Mouse (Mus musculus) neural tube, embryonic 11.5 days (tissue): ENCODE data around the gene Fmnl2. TPM values are rescaled to one million over a fixed set of nuclear protein-coding genes. Genes with fewer than 3 reads are reported as not detected.

Source experiments
- ATAC-seq: fragments of 200-750 bp; cut with Nextera tagmentation; 2 replicates; pipeline ENCODE4 v1.8.0; 2017; ENCODE audit warnings: moderate number of reproducible peaks, mild to moderate bottlenecking, moderate TSS enrichment, moderate library complexity; ENCODE audit not compliant: insufficient read depth, low FRiP score, low TSS enrichment
- DNase-seq: peaks from one replicate; pipeline ENCODE4 v3.0.0-alpha.2; 2015; ENCODE audit warnings: low spot score
- H3K27ac ChIP-seq: fragments of 300-500 bp; sonication (generic); 2 replicates; pipeline ENCODE4 v1.5.1; 2014; ENCODE audit warnings: low read depth, mild to moderate bottlenecking, low read length
- H3K27me3 ChIP-seq: fragments of 300-500 bp; sonication (generic); 2 replicates; pipeline ENCODE4 v1.6.1; 2014; ENCODE audit warnings: mild to moderate bottlenecking, low read length, mixed read lengths; ENCODE audit not compliant: control insufficient read depth, insufficient read depth
- H3K36me3 ChIP-seq: fragments of 300-500 bp; sonication (generic); 2 replicates; pipeline ENCODE4 v1.6.1; 2014; ENCODE audit warnings: mild to moderate bottlenecking, low read length, moderate library complexity, mixed read lengths; ENCODE audit not compliant: control insufficient read depth, insufficient read depth
- H3K4me1 ChIP-seq: fragments of 300-500 bp; sonication (generic); 2 replicates; pipeline ENCODE4 v1.6.1; 2014; ENCODE audit warnings: low read length, mixed read lengths; ENCODE audit not compliant: control insufficient read depth, insufficient read depth
- H3K4me2 ChIP-seq: fragments of 300-500 bp; sonication (generic); 2 replicates; pipeline ENCODE4 v1.6.1; 2014; ENCODE audit warnings: low read depth, mild to moderate bottlenecking, moderate library complexity
- H3K4me3 ChIP-seq: fragments of 300-500 bp; sonication (generic); 2 replicates; pipeline ENCODE4 v1.5.1; 2014; ENCODE audit warnings: low read depth, low read length
- H3K9ac ChIP-seq: fragments of 300-500 bp; sonication (generic); 2 replicates; pipeline ENCODE4 v1.6.1; 2014; ENCODE audit warnings: mild to moderate bottlenecking, low read length
- H3K9me3 ChIP-seq: fragments of 300-500 bp; sonication (generic); 2 replicates; pipeline ENCODE4 v1.6.1; 2016; ENCODE audit warnings: low read length; ENCODE audit not compliant: control insufficient read depth
- WGBS: fragments of 180-500 bp; shearing (Covaris S2); extraction: QIAGEN DNeasy Blood & Tissue Kit; methylation state at CpG from one replicate; pipeline ENCODE4 v1.1.7; 2014; 5-methylcytosine and 5-hydroxymethylcytosine counted together
- polyA plus RNA-seq: library from polyadenylated mRNA; unstranded; fragments of >200 nt; fragmentation: Nextera tagmentation; extraction: Ambion mirVana; gene quantifications from 2 replicates; pipeline ENCODE4 v1.2.1, GENCODE M21; 2014

The Fmnl2 gene
- polyA plus RNA-seq, 1 experiment from 2014 or later: 7.8 TPM

- no peak overlapping the region for H3K27ac ChIP-seq
- no peak overlapping the region for H3K9ac ChIP-seq
- 94% methylated on average over 2 of the region's 2 CpGs for WGBS
- no peaks in the 10 kb centered on the region for H3K9me3 ChIP-seq
- ATAC-seq: no peak
- peaks cover 16% of the 10 kb centered on the region for H3K4me1 ChIP-seq
- DNase-seq: no peak
- H3K4me2 ChIP-seq: no peak overlapping the region
- no peaks in the 10 kb centered on the region for H3K27me3 ChIP-seq
- no peak overlapping the region for H3K4me3 ChIP-seq
- H3K36me3 ChIP-seq: no peaks in the 10 kb centered on the region
Measured at GRCm38 (mm10) chr2:52931315-52931714, 73.7 kb downstream of the Fmnl2 start.

GRCm38 (mm10) chr2:52935906-52936305, 78.2 kb downstream of the Fmnl2 start:
- 76% methylated on average over 6 of the region's 6 CpGs for WGBS
- H3K9me3 ChIP-seq: no peaks in the 10 kb centered on the region
- H3K4me1 ChIP-seq: no peaks in the 10 kb centered on the region
- no peaks in the 10 kb centered on the region for H3K36me3 ChIP-seq
- no peak overlapping the region for H3K4me2 ChIP-seq
- ATAC-seq: no peak
- no peak for DNase-seq
- no peaks in the 10 kb centered on the region for H3K27me3 ChIP-seq
- H3K4me3 ChIP-seq: no peak overlapping the region
- H3K9ac ChIP-seq: no peak overlapping the region
- no peak overlapping the region for H3K27ac ChIP-seq

- ATAC-seq (no peak), DNase-seq (no peak)
- Histone ChIP-seq H3K27ac (no peak overlapping the region), H3K9ac (no peak overlapping the region), H3K4me2 (no peak overlapping the region), H3K4me3 (no peak overlapping the region), H3K4me1 (no peaks in the 10 kb centered on the region), H3K27me3 (no peaks in the 10 kb centered on the region), H3K9me3 (no peaks in the 10 kb centered on the region), H3K36me3 (no peaks in the 10 kb centered on the region)
- 41% methylated on average over 6 of the region's 6 CpGs for WGBS
Measured at GRCm38 (mm10) chr2:52938351-52939074, 80.9 kb downstream of the Fmnl2 start.

GRCm38 (mm10) chr2:52943644-52944423, 86.2 kb downstream of the Fmnl2 start:
- H3K9ac ChIP-seq: no peak overlapping the region
- no peak overlapping the region for H3K4me3 ChIP-seq
- ATAC-seq (no peak), DNase-seq (no peak)
- no peaks in the 10 kb centered on the region for H3K27me3 ChIP-seq
- 75% methylated on average over 9 of the region's 9 CpGs for WGBS
- no peaks in the 10 kb centered on the region for H3K36me3 ChIP-seq
- 0 out of 2 replicates have a peak, but pooled peaks cover 2% of the 10 kb centered on the region for H3K4me1 ChIP-seq
- H3K27ac ChIP-seq: 0 out of 2 replicates have a peak overlapping the region, but pooled peaks have one; percentile 11
- no peak overlapping the region for H3K4me2 ChIP-seq
- no peaks in the 10 kb centered on the region for H3K9me3 ChIP-seq

GRCm38 (mm10) chr2:52944594-52944993, 86.9 kb downstream of the Fmnl2 start:
- H3K27ac ChIP-seq: no peak overlapping the region

GRCm38 (mm10) chr2:52946074-52946473, 88.4 kb downstream of the Fmnl2 start:
- Histone ChIP-seq H3K4me1 (0 out of 2 replicates have a peak, but pooled peaks cover 2% of the 10 kb centered on the region), H3K4me2 (no peak overlapping the region), H3K27me3 (no peaks in the 10 kb centered on the region), H3K9ac (no peak overlapping the region), H3K9me3 (no peaks in the 10 kb centered on the region), H3K27ac (no peak overlapping the region; the same call in 1 of the 2 replicates), H3K4me3 (no peak overlapping the region), H3K36me3 (no peaks in the 10 kb centered on the region)
- DNase-seq (no peak), ATAC-seq (no peak)
- 58% methylated on average over 2 of the region's 2 CpGs for WGBS

More at GRCm38 (mm10) chr2:52944594-52944993, 86.9 kb downstream of the Fmnl2 start:
- H3K36me3 ChIP-seq: no peaks in the 10 kb centered on the region
- 0 out of 2 replicates have a peak, but pooled peaks cover 2% of the 10 kb centered on the region for H3K4me1 ChIP-seq
- ATAC-seq: no peak
- no peak overlapping the region for H3K4me2 ChIP-seq
- no peaks in the 10 kb centered on the region for H3K9me3 ChIP-seq
- no peak for DNase-seq
- no peaks in the 10 kb centered on the region for H3K27me3 ChIP-seq
- 88% methylated on average over 5 of the region's 5 CpGs for WGBS
- H3K4me3 ChIP-seq: no peak overlapping the region
- no peak overlapping the region for H3K9ac ChIP-seq

GRCm38 (mm10) chr2:52946524-52947186, 89.0 kb downstream of the Fmnl2 start:
- 0 out of 2 replicates have a peak, but pooled peaks cover 2% of the 10 kb centered on the region for H3K4me1 ChIP-seq
- H3K4me3 ChIP-seq: no peak overlapping the region
- DNase-seq (no peak), ATAC-seq (peak; percentile 48; the same call in 1 of the 2 replicates)
- H3K27ac ChIP-seq: no peak overlapping the region
- H3K4me2 ChIP-seq: no peak overlapping the region
- no peaks in the 10 kb centered on the region for H3K27me3 ChIP-seq
- no peak overlapping the region for H3K9ac ChIP-seq
- WGBS: 57% methylated on average over 11 of the region's 11 CpGs
- no peaks in the 10 kb centered on the region for H3K9me3 ChIP-seq
- H3K36me3 ChIP-seq: no peaks in the 10 kb centered on the region

- no peak overlapping the region for H3K4me2 ChIP-seq
- no peak overlapping the region for H3K4me3 ChIP-seq
- WGBS: 95% methylated on average over 3 of the region's 3 CpGs
- no peaks in the 10 kb centered on the region for H3K9me3 ChIP-seq
- no peaks in the 10 kb centered on the region for H3K27me3 ChIP-seq
- H3K27ac ChIP-seq: no peak overlapping the region
- H3K9ac ChIP-seq: no peak overlapping the region
- H3K4me1 ChIP-seq: 0 out of 2 replicates have a peak, but pooled peaks cover 2% of the 10 kb centered on the region
- H3K36me3 ChIP-seq: no peaks in the 10 kb centered on the region
- ATAC-seq: no peak
- DNase-seq: no peak
Measured at GRCm38 (mm10) chr2:52948406-52948805, 90.7 kb downstream of the Fmnl2 start.
